Mouse (Mus musculus) megakaryocyte, embryonic 14.5 days (primary cell): ENCODE results near the gene Ctnna3. TPM values are rescaled to one million over a fixed set of nuclear protein-coding genes. Genes with fewer than 3 reads are reported as not detected.

Experiments used
- H3K27me3 ChIP-seq: replicated peaks from 2 replicates; pipeline ENCODE3; 2012; ENCODE audit warnings: inconsistent platforms
- H3K36me3 ChIP-seq: replicated peaks from 2 replicates; pipeline ENCODE3; 2012; ENCODE audit warnings: low read length, inconsistent platforms, mixed read lengths
- H3K4me1 ChIP-seq: 2 replicates; pipeline ENCODE4 v1.6.1; 2012; ENCODE audit warnings: inconsistent platforms
- H3K4me3 ChIP-seq: replicated peaks from 2 replicates; pipeline ENCODE3; 2012; ENCODE audit warnings: moderate library complexity, mild to moderate bottlenecking, inconsistent platforms
- H3K9me3 ChIP-seq: 2 replicates; pipeline ENCODE4 v1.6.1; 2012; ENCODE audit warnings: inconsistent platforms
- FLI1 ChIP-seq: IDR thresholded peaks from 2 replicates; pipeline ENCODE4 v1.6.1; 2012; ENCODE audit warnings: low read length, inconsistent platforms, mixed read lengths
- GATA1 ChIP-seq: IDR thresholded peaks from 3 replicates; pipeline ENCODE4 v1.6.1; 2012; ENCODE audit warnings: mixed read lengths, low read length, inconsistent platforms, borderline replicate concordance
- polyA plus RNA-seq: library from polyadenylated mRNA; stranded (reverse); fragments of >175 nt; gene quantifications from 2 replicates; pipeline ENCODE4 v1.2.3, GENCODE M21; 2012; ENCODE audit warnings: low replicate concordance; ENCODE audit not compliant: insufficient read depth

Gene Ctnna3
- polyA plus RNA-seq, 1 experiment, result not detected

DNA sequence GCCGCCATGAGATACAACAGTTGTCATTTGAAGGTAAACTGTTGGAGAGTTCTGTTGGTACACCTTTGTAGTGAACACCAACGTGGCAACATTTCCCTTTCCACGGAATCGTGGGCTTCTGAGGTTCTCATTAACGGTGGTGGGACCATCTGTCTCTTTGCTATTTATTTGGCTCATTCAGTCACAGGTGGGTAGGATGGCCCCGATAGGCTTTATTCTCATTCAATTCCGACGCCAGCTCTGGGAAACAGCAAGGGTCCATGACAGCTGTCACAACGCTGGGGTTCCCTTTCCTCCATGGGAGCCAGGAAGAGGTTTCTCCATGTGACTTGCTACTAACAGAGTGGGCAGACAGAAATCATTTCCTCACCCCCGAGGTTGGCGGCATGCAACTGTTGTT, 612.0 kb downstream of the Ctnna3 start:
- H3K4me3 ChIP-seq, result no peak overlapping the region
- no peaks in the 10 kb centered on the region for H3K27me3 ChIP-seq
- no peaks in the 10 kb centered on the region for H3K36me3 ChIP-seq
- H3K4me1 ChIP-seq, result no peaks in the 10 kb centered on the region
- H3K9me3 ChIP-seq, result peaks cover 22% of the 10 kb centered on the region
- no peak for TF ChIP-seq GATA1
- no peak for TF ChIP-seq FLI1

DNA sequence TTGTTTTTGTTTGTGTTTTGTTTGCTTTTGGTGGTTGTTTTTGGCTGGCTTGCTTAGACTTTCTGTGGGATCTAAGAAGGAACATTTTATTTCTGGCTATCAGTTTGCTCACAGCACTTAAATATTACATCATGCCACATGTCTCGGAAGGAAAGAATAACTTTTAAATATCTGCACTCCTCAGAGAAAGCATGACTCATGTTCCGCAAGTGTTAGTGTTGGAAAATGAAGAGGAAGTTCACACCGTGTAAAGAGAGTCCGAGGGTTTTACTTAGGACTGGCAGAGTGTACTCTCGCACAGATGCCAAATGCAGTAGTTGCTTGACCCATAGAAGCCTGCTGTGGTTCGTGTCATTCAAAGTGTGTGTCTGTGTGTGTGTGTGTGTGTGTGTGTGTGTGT, 619.3 kb downstream of the Ctnna3 start:
- Histone ChIP-seq H3K36me3 (no peaks in the 10 kb centered on the region), H3K9me3 (peaks cover 14% of the 10 kb centered on the region; the same call in 1 of the 2 replicates), H3K27me3 (no peaks in the 10 kb centered on the region), H3K4me1 (no peaks in the 10 kb centered on the region), H3K4me3 (no peak overlapping the region)
- TF ChIP-seq GATA1 (no peak), FLI1 (no peak)

DNA sequence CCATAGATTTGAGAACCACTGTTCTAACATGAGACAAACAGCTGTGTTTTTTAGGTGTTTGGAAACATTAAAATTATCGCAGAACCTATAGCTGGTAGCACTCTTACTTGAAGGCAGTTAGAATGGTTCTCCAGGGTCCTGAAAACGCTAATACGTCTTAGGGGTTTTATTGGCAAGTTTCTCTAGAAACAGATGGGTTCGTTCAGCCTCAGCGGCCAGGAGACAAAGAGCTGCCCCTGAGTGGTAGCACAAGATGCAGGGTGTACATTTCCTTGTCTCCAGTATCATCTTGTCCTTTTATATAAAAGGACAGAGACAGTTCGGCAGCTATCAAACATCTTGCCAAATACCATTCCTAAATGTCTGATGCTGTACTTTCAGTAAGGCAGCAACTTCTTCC, 620.0 kb downstream of the Ctnna3 start:
- Histone ChIP-seq H3K9me3 (peaks cover 14% of the 10 kb centered on the region; the same call in 1 of the 2 replicates), H3K4me1 (no peaks in the 10 kb centered on the region), H3K4me3 (no peak overlapping the region), H3K36me3 (no peaks in the 10 kb centered on the region), H3K27me3 (no peaks in the 10 kb centered on the region)
- TF ChIP-seq FLI1 (no peak), GATA1 (no peak)

DNA sequence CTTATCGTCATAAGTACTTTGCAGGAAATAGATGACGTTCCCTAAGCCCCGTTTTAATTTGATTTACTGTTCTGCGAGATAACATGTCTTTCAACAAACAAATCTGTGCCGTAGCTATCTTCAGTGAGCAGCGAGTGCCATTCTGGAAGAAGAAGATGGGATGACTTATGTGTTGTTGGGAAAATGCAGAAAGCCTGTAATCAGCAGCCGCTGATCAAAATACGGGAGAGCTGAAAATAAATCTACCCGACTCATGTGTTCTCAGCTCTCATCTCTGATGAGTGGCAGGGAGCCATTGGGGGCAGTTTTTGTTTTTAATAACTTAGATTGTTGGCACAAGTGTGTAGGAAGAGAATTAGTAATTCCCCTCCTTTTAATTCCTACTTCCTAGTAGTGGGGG, 633.8 kb downstream of the Ctnna3 start:
- no peaks in the 10 kb centered on the region for H3K4me1 ChIP-seq
- H3K4me3 ChIP-seq, result no peak overlapping the region
- no peaks in the 10 kb centered on the region for H3K36me3 ChIP-seq
- H3K9me3 ChIP-seq, result peaks cover 29% of the 10 kb centered on the region
- TF ChIP-seq FLI1 (no peak), GATA1 (no peak)
- H3K27me3 ChIP-seq, result no peaks in the 10 kb centered on the region

DNA sequence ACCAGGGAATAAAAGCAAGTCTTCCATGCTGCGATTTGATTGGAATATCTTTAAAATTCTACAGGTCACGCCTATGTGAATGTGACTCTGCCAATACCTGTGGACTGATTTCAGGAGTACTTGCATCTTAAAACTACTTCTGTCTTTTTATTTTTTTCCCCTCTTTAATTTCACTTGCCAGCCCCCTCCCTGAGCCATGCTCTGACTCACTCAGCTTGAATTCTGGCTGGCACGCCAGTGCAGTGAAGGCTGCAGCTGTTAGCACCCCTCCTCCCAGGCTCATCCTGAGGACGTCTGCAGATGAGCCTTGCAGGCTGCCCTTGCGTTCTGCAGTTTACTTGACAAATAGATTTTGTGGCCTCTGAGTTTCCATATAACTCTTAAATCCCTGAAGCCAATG, 646.0 kb downstream of the Ctnna3 start:
- Histone ChIP-seq H3K27me3 (no peaks in the 10 kb centered on the region), H3K9me3 (0 out of 2 replicates have a peak, but pooled peaks cover 3% of the 10 kb centered on the region), H3K4me1 (no peaks in the 10 kb centered on the region), H3K36me3 (no peaks in the 10 kb centered on the region), H3K4me3 (no peak overlapping the region)
- no peak for TF ChIP-seq FLI1
- no peak for TF ChIP-seq GATA1

DNA sequence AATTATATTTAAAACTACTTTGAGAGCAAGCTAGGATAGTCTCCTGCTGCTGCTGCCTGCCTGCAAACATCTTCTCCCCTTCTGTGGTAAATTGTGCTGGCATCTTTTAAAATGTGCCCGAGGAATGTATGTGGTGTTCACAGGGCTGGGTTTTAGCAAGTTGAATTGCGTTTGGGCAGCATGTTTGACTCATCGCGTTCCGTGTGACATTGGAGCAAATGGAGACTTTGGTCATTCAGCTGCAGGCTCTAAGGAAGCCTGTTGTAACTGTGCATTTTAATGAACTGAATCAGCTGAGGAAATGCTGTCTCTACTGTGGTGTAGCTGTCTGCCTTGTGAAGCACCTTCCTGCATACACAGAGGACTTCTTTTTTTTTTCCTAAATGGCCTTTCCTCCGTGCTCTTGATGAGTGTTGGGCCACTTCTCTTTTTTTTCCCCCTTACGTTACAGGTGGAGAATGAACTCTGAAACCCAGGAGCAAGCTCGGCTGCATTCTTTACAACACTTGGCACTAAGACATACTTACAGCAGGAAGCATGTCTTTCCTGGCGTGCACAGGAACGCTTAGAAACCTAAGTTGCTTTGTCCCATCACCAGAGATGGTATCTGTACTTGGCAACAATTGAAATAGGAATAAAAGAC, 646.6 kb downstream of the Ctnna3 start:
- no peak for TF ChIP-seq GATA1
- TF ChIP-seq FLI1, result no peak
- Histone ChIP-seq H3K27me3 (no peaks in the 10 kb centered on the region), H3K9me3 (0 out of 2 replicates have a peak, but pooled peaks cover 1% of the 10 kb centered on the region)

DNA sequence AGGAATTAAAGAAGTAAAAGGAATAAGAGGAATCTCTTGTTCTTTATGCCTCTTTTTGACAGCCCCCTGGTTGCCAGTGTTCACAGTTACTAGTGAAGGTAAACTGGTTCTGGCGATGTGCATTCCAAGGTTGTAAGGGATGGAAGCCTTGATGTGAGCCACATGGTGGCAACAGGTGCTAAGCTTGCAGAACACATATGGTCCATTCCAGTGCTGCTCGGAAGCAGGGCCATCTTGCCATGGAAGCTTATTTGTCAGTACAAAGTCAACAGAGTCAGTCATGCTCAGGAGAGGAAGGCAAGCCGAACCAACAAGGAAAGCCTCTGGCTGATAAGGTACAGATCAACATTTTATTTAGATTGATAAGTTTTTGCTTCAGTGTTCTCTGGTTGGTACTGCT, 652.4 kb downstream of the Ctnna3 start:
- TF ChIP-seq FLI1, result no peak
- TF ChIP-seq GATA1, result no peak
- H3K27me3 ChIP-seq, result peaks cover 5% of the 10 kb centered on the region
- no peaks in the 10 kb centered on the region for H3K36me3 ChIP-seq

More for the DNA sequence above, 646.6 kb downstream of the Ctnna3 start:
- Histone ChIP-seq H3K36me3 (no peaks in the 10 kb centered on the region), H3K4me1 (no peaks in the 10 kb centered on the region), H3K4me3 (no peak overlapping the region)

DNA sequence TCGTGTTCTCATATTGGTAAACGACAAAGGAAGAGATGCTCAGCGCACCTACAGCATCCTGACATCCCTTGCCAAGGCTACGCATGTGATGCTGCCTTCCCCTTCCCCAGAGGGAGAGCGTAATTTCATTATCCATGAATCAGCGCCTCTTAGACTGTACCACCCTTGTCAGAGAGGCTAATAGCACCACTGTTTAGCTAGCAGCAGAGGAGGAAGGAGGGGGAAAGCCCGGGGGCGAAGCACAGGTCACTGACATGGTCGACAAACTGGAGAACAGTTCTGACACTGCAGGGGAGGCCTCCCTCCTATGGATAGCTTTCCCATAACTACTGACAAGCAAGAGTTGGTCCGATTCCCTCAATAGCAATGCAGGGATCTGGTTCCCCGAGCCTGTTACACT, 653.9 kb downstream of the Ctnna3 start:
- no peaks in the 10 kb centered on the region for H3K9me3 ChIP-seq
- H3K27me3 ChIP-seq, result peaks cover 16% of the 10 kb centered on the region
- H3K4me1 ChIP-seq, result peaks cover 4% of the 10 kb centered on the region; the same call in 1 of the 2 replicates
- H3K36me3 ChIP-seq, result no peaks in the 10 kb centered on the region
- TF ChIP-seq FLI1 (no peak), GATA1 (no peak)
- H3K4me3 ChIP-seq, result no peak overlapping the region

More for the DNA sequence above, 652.4 kb downstream of the Ctnna3 start:
- no peaks in the 10 kb centered on the region for H3K4me1 ChIP-seq
- H3K9me3 ChIP-seq, result no peaks in the 10 kb centered on the region
- no peak overlapping the region for H3K4me3 ChIP-seq

DNA sequence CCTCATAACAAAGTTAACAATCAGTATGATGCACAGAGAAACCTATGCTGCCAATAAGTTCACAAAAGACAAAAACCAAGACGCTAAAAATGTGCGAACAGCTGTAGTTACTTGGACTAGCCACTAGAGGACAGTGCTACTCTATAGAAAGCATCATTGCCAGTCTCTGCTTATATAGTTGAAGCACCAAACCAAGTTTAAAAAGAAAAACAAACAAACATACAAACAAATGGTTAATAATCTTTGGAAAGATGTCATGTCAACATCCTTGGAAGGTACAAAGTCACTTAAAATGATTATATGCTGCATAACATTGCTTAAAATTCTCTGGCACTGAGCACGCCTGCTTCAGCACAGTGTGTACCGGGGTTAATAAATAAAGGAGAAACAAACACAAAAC, 654.6 kb downstream of the Ctnna3 start:
- peaks cover 4% of the 10 kb centered on the region; the same call in 1 of the 2 replicates for H3K4me1 ChIP-seq
- H3K36me3 ChIP-seq, result no peaks in the 10 kb centered on the region
- H3K9me3 ChIP-seq, result no peaks in the 10 kb centered on the region
- no peak overlapping the region for H3K4me3 ChIP-seq
- no peak for TF ChIP-seq FLI1
- H3K27me3 ChIP-seq, result peaks cover 21% of the 10 kb centered on the region

DNA sequence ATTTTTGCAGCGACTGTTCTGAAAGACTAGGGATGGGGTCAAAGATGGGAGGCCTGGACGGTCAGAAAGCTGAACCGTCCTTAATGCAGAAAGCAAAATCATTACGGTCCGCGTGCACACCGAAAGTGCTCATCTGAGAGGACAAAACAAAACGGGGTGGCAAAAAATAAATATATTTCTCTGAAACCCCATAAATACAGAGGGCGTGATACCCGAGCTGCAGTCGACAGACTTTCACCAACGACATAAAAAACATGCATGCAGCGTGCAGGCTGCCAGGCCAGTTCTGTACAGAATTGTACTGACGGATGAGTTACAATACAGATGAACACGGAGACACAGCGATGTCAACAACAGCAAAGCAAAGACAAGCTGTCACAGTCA, 656.3 kb downstream of the Ctnna3 start:
- peaks cover 26% of the 10 kb centered on the region for H3K27me3 ChIP-seq
- H3K4me3 ChIP-seq, result no peak overlapping the region
- TF ChIP-seq GATA1 (no peak), FLI1 (no peak)
- peaks cover 7% of the 10 kb centered on the region; the same call in 1 of the 2 replicates for H3K4me1 ChIP-seq
- H3K36me3 ChIP-seq, result no peaks in the 10 kb centered on the region
- no peaks in the 10 kb centered on the region for H3K9me3 ChIP-seq
